In genomic region chr2:93084481-93084880, GRCm38 (mm10) we compare ENCODE assay signal across 19 mouse cellular contexts. TPM values are rescaled to one million over a fixed set of nuclear protein-coding genes. Genes with fewer than 3 reads are reported as not detected.
A peak's percentile ranks its signal among the peaks of the same experiment; 100 is the strongest.
DNase-seq lines count a peak whose midpoint lies in the region; ATAC-seq and TF ChIP-seq lines count a peak whose summit lies in the region.
"Had no signal": no experiment of that assay in that cellular context is flagged by ENCODE, and none has a peak within 500 bp of the region (broad histone marks: within the 10 kb centered on the region; RNA-seq: fewer than 3 reads in every experiment).

No protein-coding gene starts in this region.

- TF ChIP-seq CTCF in left cerebral cortex, adult 2 months (IDR thresholded peaks at IDR 0.05): no peak

- peak; percentile 71 for ATAC-seq in frontal cortex, adult (ENCODE audit: low TSS enrichment)
- ATAC-seq: forebrain, embryonic 13.5 days; forebrain, postnatal 0 days had no signal

- H3K4me3 ChIP-seq in left cerebral cortex, adult 2 months: no peak overlapping the region
- H3K4me3 ChIP-seq: embryonic facial prominence, embryonic 12.5 days; forebrain, embryonic 13.5 days; heart, adult 2 months; heart, embryonic 15.5 days; hindbrain, embryonic 13.5 days had no signal

- DNase-seq in frontal cortex, postnatal 10 days (ENCODE audit: low spot score in 2 of 2): no peak
- DNase-seq in left cerebral cortex, adult 2 months (ENCODE audit: extremely low spot score in 1 of 2, low spot score in 2 of 2): no peak
- no peak for DNase-seq in left cerebral cortex, postnatal 4 days
- peak; percentile 54 to 59 for DNase-seq in right cerebral cortex, adult 2 months (ENCODE audit: low spot score in 2 of 2)
- DNase-seq in right cerebral cortex, postnatal 10 days (ENCODE audit: low spot score in 2 of 2): no peak
- no peak for DNase-seq in thymus, postnatal 0 days (ENCODE audit: low spot score)
- DNase-seq: adrenal gland, postnatal 10 days; cerebellum, adult 11-12 months; cerebellum, adult 9-10 months; cerebellum, postnatal 25 days; forebrain, postnatal 0 days; gastrocnemius, postnatal 14 days; heart, adult 2 months; heart, postnatal 14 days had no signal

- peak overlapping the region; percentile 78; the same call in 1 of the 2 replicates for H3K27ac ChIP-seq in left cerebral cortex, adult 2 months
- H3K27ac ChIP-seq: embryonic facial prominence, embryonic 12.5 days; heart, adult 2 months; heart, embryonic 15.5 days; hindbrain, embryonic 13.5 days had no signal

- intact Hi-C loops in left cerebral cortex, adult 2 months (cut with DNase I): no loop called here
- intact Hi-C loops in left cerebral cortex, postnatal 4 days (cut with DNase I): no loop called here

RNA-seq across cellular contexts. Expression of gene Prdm11, which starts 38.5 kb away (rescaled TPM):
- 10 to 100 TPM; 24.7 to 24.8 TPM for total RNA-seq in left cerebral cortex, adult 2 months (2021)
- total RNA-seq in left cerebral cortex, postnatal 4 days (2021): 10 to 100 TPM; 29.2 to 30.8 TPM
- 4.4 and 6.5 TPM in 2 replicates for polyA plus RNA-seq in thymus, postnatal 0 days (2015; fragmentation: Nextera tagmentation; extraction: Ambion mirVana)

Comparison
In these comparisons a context has a peak if more than half of its experiments do, and no peak if none do; other contexts are left out.
1. DNase-seq: peak in right cerebral cortex, adult 2 months (2 of 2); none in frontal cortex, postnatal 10 days (0 of 2), left cerebral cortex, adult 2 months (0 of 2), left cerebral cortex, postnatal 4 days (single experiment), right cerebral cortex, postnatal 10 days (0 of 2) and thymus, postnatal 0 days (single experiment).